Mouse (Mus musculus): ENCODE data around the gene Kcnk12. TPM values are rescaled to one million over a fixed set of nuclear protein-coding genes. Genes with fewer than 3 reads are reported as not detected.
A peak's percentile ranks its signal among the peaks of the same experiment; 100 is the strongest.

The Kcnk12 gene
- total and polyA plus RNA-seq, 3 experiments = not detected

DNA sequence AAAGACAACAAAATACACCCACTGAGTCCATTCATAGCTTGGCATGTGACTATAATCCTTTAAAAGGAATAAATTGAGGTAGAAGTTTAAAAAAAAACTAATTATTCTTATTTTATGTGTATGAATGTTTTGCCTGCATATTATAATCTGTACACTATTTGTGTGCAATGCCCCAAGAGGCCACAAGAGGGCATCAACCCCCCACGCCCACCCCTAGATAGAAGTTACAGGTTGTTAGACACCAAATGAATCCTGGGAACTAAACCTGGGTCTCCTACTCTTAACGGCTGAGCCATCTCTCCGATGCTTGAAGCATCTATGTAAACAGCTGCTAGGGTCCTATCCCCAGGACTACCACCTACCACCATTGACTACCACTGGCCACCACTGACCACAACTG is 24.6 kb downstream of the Kcnk12 start:
- dilution Hi-C loops (cut with MboI; ENCODE audit: extremely low pct_ligation_motif_present, extremely low pct_unique_long_range_greater_than_20kb, low sequenced_read_pairs) = no loop called here
- in situ Hi-C loops (cut with MboI; ENCODE audit: low pct_ligation_motif_present, low pct_unique_long_range_greater_than_20kb, low sequenced_read_pairs) = no loop called here

GRCm38 (mm10) chr17:87770766-87771165 is 27.0 kb downstream of the Kcnk12 start:
- Histone ChIP-seq H3K4me1 (ENCODE audit: control insufficient read depth in 1 of 2, insufficient read depth in 2 of 2) (no peaks in the 10 kb centered on the region; a peak in 1 of 4 replicates), H3K36me3 (replicated peaks in 1 of 2; ENCODE audit: control insufficient read depth in 1 of 2, insufficient read depth in 1 of 2, low read length in 1 of 2) (no peaks in the 10 kb centered on the region), H3K27me3 (replicated peaks) (no peaks in the 10 kb centered on the region), H3K4me3 (replicated peaks in 1 of 3; ENCODE audit: low read depth in 2 of 3, low read length in 2 of 3, poor library complexity in 1 of 3) (no peak overlapping the region), H3K4me2 (ENCODE audit: insufficient read depth, low read depth, poor library complexity, severe bottlenecking) (no peak overlapping the region), H3K27ac (ENCODE audit: insufficient read depth, low read depth) (no peak overlapping the region), H3K9ac (ENCODE audit: insufficient read depth, low read depth) (no peak overlapping the region), H3K79me2 (replicated peaks; ENCODE audit: control insufficient read depth, extremely low read depth, insufficient read depth, poor library complexity, severe bottlenecking) (no peaks in the 10 kb centered on the region), H3K9me3 (replicated peaks; ENCODE audit: low read length) (no peaks in the 10 kb centered on the region)
- in situ Hi-C loops (cut with MboI; ENCODE audit: low pct_ligation_motif_present, low pct_unique_long_range_greater_than_20kb, low sequenced_read_pairs) (no loop called here), dilution Hi-C loops (cut with MboI; ENCODE audit: extremely low pct_ligation_motif_present, extremely low pct_unique_long_range_greater_than_20kb, low sequenced_read_pairs) (no loop called here)
- no peak for DNase-seq (ENCODE audit: extremely low read depth)
- TF ChIP-seq MXI1 (IDR thresholded peaks at IDR 0.05; ENCODE audit: low read depth, low read length) = no peak

More for the DNA sequence above, 24.6 kb downstream of the Kcnk12 start:
- no peak overlapping the region for H3K4me2 ChIP-seq (ENCODE audit: insufficient read depth, low read depth, poor library complexity, severe bottlenecking)
- no peaks in the 10 kb centered on the region; a peak in 1 of 4 replicates for H3K4me1 ChIP-seq (ENCODE audit: control insufficient read depth in 1 of 2, insufficient read depth in 2 of 2)
- H3K79me2 ChIP-seq (replicated peaks; ENCODE audit: control insufficient read depth, extremely low read depth, insufficient read depth, poor library complexity, severe bottlenecking) = no peaks in the 10 kb centered on the region
- H3K4me3 ChIP-seq (replicated peaks in 1 of 3; ENCODE audit: low read depth in 2 of 3, low read length in 2 of 3, poor library complexity in 1 of 3) = no peak overlapping the region
- H3K36me3 ChIP-seq (replicated peaks in 1 of 2; ENCODE audit: control insufficient read depth in 1 of 2, insufficient read depth in 1 of 2, low read length in 1 of 2) = no peaks in the 10 kb centered on the region
- no peaks in the 10 kb centered on the region for H3K9me3 ChIP-seq (replicated peaks; ENCODE audit: low read length)
- no peak overlapping the region for H3K27ac ChIP-seq (ENCODE audit: insufficient read depth, low read depth)
- TF ChIP-seq BHLHE40 (IDR thresholded peaks at IDR 0.05; ENCODE audit: low read depth, low read length) = no peak
- no peak for TF ChIP-seq JUND (conservative IDR thresholded peaks at IDR 0.05; ENCODE audit: low read depth, low read length)
- TF ChIP-seq NRF1 (IDR thresholded peaks at IDR 0.05; ENCODE audit: low read depth, low read length) = no peak
- TF ChIP-seq ZKSCAN1 (IDR thresholded peaks at IDR 0.05; ENCODE audit: borderline replicate concordance, low read depth, low read length) = no peak
- no peak for TF ChIP-seq UBTF (IDR thresholded peaks at IDR 0.05; ENCODE audit: low read depth, low read length)
- peak; percentile 70 for TF ChIP-seq SMC3 (IDR thresholded peaks at IDR 0.05; ENCODE audit: low read depth, low read length)
- TF ChIP-seq RCOR1 (conservative IDR thresholded peaks at IDR 0.05; ENCODE audit: low read depth, low read length) = no peak
- TF ChIP-seq HCFC1 (IDR thresholded peaks at IDR 0.05; ENCODE audit: low read depth, low read length) = no peak
- TF ChIP-seq JUN (IDR thresholded peaks at IDR 0.05; ENCODE audit: insufficient read depth, low read depth, low read length) = no peak
- no peak for TF ChIP-seq MEF2A (IDR thresholded peaks at IDR 0.05; ENCODE audit: borderline replicate concordance, low read depth, low read length)
- TF ChIP-seq E2F4 (IDR thresholded peaks at IDR 0.05; ENCODE audit: insufficient replicate concordance, low read depth, low read length) = no peak
- TF ChIP-seq KAT2A (IDR thresholded peaks at IDR 0.05; ENCODE audit: insufficient replicate concordance, low read length) = no peak
- no peak for TF ChIP-seq TCF12 (IDR thresholded peaks at IDR 0.05; ENCODE audit: low read depth, low read length)
- no peak for TF ChIP-seq GABPA (IDR thresholded peaks at IDR 0.05; ENCODE audit: insufficient replicate concordance, low read depth, low read length)
- TF ChIP-seq RAD21 (IDR thresholded peaks at IDR 0.05; ENCODE audit: low read depth, low read length) = peak; percentile 74
- 0 out of 2 replicates have a peak, but pooled peaks have one; percentile 29 for TF ChIP-seq NELFE (IDR thresholded peaks at IDR 0.05; ENCODE audit: low read depth, low read length)
- no peak for TF ChIP-seq SIN3A (IDR thresholded peaks at IDR 0.05; ENCODE audit: low read length)
- peak; percentile 57 to 75; a peak in 3 of 4 replicates for TF ChIP-seq CTCF (conservative IDR thresholded peaks at IDR 0.05 in 1 of 2, IDR thresholded peaks at IDR 0.05 in 1 of 2; ENCODE audit: low read depth in 2 of 2, low read length in 2 of 2)
- TF ChIP-seq IRF4 (IDR thresholded peaks at IDR 0.05; ENCODE audit: low read depth, low read length) = no peak
- TF ChIP-seq ETS1 (conservative IDR thresholded peaks at IDR 0.05; ENCODE audit: low read depth, low read length) = no peak
- TF ChIP-seq MAZ (IDR thresholded peaks at IDR 0.05; ENCODE audit: low read depth, low read length) = no peak
- TF ChIP-seq ZNF384 (IDR thresholded peaks at IDR 0.05; ENCODE audit: low read depth, low read length) = no peak
- DNase-seq (ENCODE audit: extremely low read depth) = peak; percentile 34
- H3K27me3 ChIP-seq (replicated peaks) = no peaks in the 10 kb centered on the region
- H3K9ac ChIP-seq (ENCODE audit: insufficient read depth, low read depth) = no peak overlapping the region
